Mouse (Mus musculus) small intestine, adult 10 weeks (tissue): ENCODE data around the gene Sp7. TPM values are rescaled to one million over a fixed set of nuclear protein-coding genes. Genes with fewer than 3 reads are reported as not detected.

Experiments used
- polyA plus RNA-seq: library from polyadenylated mRNA; stranded (reverse); fragments of 350-450 nt; fragmentation: Illumina TruSeq; extraction: RNeasy Lipid Tissue Mini Kit (QIAGEN cat#74804); gene quantifications from one replicate; pipeline ENCODE4 v1.2.3, GENCODE M21; 2014; ENCODE audit warnings: low replicate concordance

Sp7 gene
- polyA plus RNA-seq, result not detected

DNA sequence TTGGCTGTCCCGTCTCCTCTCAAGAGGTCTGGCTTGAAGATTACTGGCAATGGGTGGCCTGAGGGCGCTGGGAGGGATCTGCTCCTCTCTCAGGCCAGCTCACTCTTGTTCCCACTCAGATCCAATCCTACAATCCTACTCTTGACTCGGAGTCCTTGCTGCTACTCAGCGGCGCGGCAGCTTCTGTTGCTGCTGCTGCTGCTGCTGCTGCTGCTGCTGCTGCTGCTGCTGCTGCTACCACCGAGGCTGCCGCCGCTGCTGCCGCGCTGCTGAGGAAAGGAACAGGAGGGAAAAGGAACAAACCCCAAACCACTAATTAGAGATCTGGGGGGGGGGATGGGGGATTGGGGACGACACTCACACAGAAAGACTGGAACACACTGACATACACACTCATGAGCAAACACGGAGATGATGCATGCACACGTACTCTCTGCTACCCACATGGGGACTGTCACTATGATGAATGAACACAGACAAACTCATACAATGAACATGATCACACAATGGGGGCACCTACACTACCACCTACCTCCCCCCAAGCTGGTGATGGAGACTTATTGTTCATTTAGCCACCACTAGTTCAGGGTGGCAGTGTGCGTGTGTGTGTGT, at the start of gene Sp7:
Sp7 (minus strand) TSS at position 450 of the 612 bp plus-strand sequence.

DNA sequence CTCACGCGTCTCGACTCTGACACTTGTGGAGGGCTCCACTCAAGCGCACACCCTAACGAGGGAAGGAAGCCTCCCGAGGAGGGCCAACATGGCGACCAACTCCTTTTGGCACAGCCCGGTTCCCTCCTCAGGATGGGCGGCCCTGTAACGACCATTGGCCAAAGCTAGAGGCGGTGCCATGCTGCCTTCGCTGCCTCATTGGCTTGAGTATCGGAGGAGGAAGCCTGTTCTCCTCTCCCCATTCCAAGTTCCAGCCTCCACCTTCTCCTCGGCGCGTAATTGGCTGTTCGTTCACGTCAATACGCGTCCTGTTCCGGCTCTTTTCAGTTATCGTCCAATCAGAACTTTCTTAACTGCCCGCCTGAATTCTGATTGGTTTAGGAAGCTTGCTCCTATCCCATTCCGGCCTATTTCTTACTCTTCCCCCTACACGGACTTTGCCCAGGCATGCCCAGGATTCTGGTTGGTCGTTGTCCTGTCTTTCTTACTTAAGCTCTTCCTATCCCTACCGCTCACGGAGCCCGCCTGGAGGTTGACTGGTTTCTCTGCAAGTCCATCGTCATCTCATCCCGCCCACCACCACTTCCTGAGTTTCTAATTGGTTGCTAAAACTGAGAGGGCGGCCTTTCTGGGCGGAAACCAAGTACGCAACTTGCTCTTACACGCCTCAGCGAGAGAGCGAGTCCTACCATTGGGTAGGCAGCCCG, 38.7 kb upstream of the Sp7 start, which contains the start of gene Sp1:
Sp1 (plus strand) TSS at position 655 of the 707 bp plus-strand sequence.

DNA sequence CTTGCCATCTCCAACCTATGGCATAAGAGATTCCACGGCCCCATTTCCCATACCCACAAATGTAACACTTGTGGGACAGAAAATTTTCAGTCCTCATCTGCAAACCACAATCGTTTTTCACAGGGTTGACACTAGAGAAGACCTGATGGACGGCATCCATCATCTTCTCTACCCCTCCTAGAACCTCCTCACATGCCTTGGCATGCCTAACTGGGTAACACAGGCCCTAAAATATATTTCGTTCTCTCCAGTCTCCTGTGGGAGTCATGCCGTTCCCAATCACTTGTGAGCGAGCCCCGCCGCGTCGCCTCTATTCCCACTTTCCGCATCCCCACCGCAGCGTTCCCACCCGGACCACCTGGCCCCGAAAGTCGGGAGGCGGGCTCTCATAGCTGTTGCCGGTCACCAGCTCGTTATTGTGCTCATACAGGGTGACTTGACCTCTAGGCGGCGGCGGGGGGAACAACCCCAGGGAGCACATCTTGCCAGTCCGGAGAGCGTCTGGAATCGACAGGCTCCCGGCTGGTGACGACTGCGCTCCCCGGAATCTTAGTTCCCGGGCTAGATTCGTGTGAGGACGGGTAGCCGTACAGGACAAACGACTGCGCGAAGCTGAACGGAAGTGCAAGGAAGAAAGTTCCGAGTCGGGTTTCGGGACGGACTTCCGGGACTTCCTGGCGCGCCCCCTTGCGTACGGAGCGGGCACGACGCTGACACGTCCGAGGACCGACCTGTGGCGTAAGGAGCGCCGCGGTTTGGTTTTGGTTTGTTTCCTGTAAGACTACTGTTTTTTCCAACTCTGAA, 16.6 kb downstream of the Sp7 start, which contains the start of gene Aaas:
Aaas (minus strand) TSS at position 634 of the 804 bp plus-strand sequence.

DNA sequence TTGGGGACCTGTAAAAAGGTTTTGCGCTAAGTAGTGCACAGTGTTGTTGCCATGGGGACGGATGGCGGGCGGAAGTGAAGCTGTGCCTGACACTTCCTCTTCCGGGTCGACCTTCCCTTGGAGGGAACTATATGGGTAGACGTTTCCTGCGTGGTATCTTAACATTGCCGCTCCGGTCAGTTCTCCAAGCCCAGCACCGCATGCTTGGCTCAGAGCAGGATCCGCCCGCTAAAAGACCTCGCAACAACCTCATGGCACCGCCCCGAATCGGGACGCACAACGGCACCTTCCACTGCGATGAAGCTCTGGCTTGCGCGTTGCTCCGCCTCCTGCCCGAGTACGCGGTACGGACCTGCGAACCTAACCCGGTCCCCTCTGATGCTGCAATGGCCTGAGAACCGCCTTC, 35.4 kb downstream of the Sp7 start, which contains the start of gene Myg1:
Myg1 (plus strand) TSS at position 100 of the 406 bp plus-strand sequence.

DNA sequence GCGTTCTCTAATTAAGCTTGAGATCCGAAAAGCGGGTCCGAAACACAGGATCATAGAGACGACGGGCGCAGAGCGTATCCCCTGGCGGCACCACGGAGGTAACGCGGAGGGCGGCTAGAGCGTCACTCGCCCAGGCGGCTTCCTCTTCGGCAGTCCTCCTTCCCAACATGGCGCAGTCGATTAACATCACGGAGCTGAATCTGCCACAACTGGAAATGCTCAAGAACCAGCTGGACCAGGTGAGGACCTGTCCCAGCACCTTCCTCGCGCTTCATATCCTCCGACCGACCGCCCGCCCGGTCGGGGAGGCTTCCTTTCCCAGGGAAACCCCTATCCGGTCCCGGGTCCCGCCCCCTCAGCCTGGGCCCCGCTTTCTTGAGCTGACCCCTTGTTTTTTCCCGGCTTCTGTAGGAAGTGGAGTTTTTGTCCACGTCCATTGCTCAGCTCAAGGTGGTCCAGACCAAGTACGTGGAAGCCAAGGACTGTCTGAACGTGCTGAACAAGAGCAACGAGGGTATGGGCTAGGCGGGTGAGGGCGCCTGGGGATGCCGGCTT, 40.9 kb downstream of the Sp7 start, which contains the start of gene Pfdn5:
Pfdn5 (plus strand) TSS at position 95 of the 555 bp plus-strand sequence.

Other genes with a start within 250 kb of the Sp7 start
- gene Spryd3, start 230.9 kb downstream of the Sp7 start, polyA plus RNA-seq, result 0.30 TPM
- gene Igfbp6, start 222.8 kb downstream of the Sp7 start, polyA plus RNA-seq, result not detected
- gene Soat2, start 216.7 kb downstream of the Sp7 start, polyA plus RNA-seq, result 11.7 TPM
- gene Zfp740, start 163.9 kb downstream of the Sp7 start, polyA plus RNA-seq, result 17.0 TPM
- 6.3 TPM for gene Csad, start 162.5 kb downstream of the Sp7 start, polyA plus RNA-seq
- not detected for gene Itgb7, start 135.2 kb downstream of the Sp7 start, polyA plus RNA-seq
- gene Rarg, start 109.7 kb downstream of the Sp7 start, polyA plus RNA-seq, result 0.48 TPM
- gene Gm9918, start 96.6 kb downstream of the Sp7 start, polyA plus RNA-seq, result not detected
- gene Mfsd5, start 87.7 kb downstream of the Sp7 start, polyA plus RNA-seq, result 0.78 TPM
- 0.19 TPM for gene Espl1, start 70.9 kb downstream of the Sp7 start, polyA plus RNA-seq
- gene Pfdn5, start 41.1 kb downstream of the Sp7 start, polyA plus RNA-seq, result 6.2 TPM
- 5.8 TPM for gene Myg1, start 35.5 kb downstream of the Sp7 start, polyA plus RNA-seq
- gene Aaas, start 16.4 kb downstream of the Sp7 start, polyA plus RNA-seq, result 4.4 TPM
- gene Sp1, start 39.0 kb upstream of the Sp7 start, polyA plus RNA-seq, result 83.0 TPM
- gene Amhr2, start 78.2 kb upstream of the Sp7 start, polyA plus RNA-seq, result not detected
- gene Prr13, start 91.8 kb upstream of the Sp7 start, polyA plus RNA-seq, result 223 TPM
- 488 TPM for gene Pcbp2, start 103.4 kb upstream of the Sp7 start, polyA plus RNA-seq
- gene Gm10337, start 136.5 kb upstream of the Sp7 start, polyA plus RNA-seq, result not detected
- 0.93 TPM for gene Map3k12, start 149.9 kb upstream of the Sp7 start, polyA plus RNA-seq
- gene Tarbp2, start 151.0 kb upstream of the Sp7 start, polyA plus RNA-seq, result 1.7 TPM
- not detected for gene Npff, start 157.8 kb upstream of the Sp7 start, polyA plus RNA-seq